Mouse (Mus musculus): ENCODE results near the gene Pptc7.

Pptc7 gene

GRCm38 (mm10) chr5:122267899-122268298 is 16.3 kb upstream of the Pptc7 start:
- DNase-seq (ENCODE audit: low read depth), result peak; percentile 90

- DNase-seq (ENCODE audit: low read depth), result no peak
Measured at GRCm38 (mm10) chr5:122268858-122269604, 15.1 kb upstream of the Pptc7 start.

GRCm38 (mm10) chr5:122272821-122273220 is 11.3 kb upstream of the Pptc7 start:
- no peak for DNase-seq (ENCODE audit: low read depth)

- DNase-seq (ENCODE audit: low read depth), result peak; percentile 79
Measured at GRCm38 (mm10) chr5:122274785-122275184, 9.4 kb upstream of the Pptc7 start.

DNA sequence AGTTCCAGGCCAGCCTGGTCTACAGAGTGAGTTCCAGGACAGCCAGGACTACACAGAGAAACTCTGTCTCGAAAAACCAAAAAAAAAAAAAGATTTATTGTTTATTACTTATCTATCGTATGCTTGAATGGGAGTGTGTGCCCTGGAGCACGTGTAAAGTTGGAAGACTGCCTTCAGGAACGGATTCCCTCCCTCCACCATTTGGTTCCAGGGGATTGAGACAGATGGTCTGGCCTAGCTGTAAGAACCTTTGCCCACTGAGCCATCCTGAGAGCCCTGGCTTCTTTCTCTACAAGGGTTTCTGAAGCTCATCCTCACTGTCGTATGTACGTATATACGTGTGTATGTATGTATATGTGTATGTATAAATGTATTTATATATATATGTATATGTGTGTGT is 5.2 kb upstream of the Pptc7 start:
- DNase-seq (ENCODE audit: low read depth), result no peak

GRCm38 (mm10) chr5:122279799-122280421 is 4.3 kb upstream of the Pptc7 start:
- no peak for DNase-seq (ENCODE audit: low read depth)

DNA sequence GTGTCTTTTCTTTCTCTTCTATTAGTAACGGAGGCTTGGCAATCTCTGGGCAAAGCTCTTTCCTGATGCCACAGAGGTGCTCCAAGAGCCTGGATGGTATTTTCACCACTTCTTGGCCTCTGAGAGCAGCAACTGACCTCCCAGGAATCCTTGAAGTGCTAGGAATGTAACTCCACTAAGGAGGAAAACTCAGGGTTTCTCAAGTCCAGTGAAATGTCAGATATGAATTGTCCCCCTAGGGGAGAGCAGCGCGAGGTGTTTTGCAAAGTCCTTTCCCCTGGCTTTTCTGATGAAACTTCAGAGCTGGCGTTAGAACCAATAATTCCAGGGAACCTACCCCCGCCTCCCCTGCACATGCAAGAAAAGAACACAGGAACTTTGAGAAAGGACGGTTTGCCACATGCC is 3.7 kb upstream of the Pptc7 start:
- DNase-seq (ENCODE audit: low read depth), result no peak

DNA sequence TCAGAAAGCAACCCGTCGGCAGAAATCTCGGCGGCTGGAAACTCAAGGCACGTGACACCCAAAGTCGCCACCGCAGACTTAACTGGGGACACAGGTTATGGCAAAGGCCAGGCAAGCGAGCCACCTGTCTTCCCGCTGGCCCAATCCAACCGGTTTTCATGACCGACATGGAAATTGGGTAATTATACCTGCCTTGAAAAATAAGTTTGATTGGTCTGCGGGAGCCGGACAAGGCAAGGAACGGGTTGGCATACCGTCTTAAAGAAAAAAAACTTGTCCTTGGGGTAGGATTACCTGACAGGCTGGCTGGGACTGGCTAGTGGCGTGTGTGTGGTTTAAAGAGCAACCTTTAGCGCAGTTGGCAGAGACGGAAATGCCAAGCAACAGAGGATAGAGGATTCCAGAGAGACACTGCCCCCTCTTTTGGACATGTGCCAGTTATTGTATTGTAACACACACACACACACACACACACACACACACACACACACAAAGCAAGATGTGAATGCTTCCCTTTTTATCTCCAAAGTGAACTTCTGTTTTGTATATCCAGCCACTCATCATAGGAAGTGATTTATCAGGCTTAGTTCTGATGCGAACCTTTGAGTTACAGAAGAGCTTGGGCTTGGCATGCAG is 3.2 kb upstream of the Pptc7 start:
- peak; percentile 44 for DNase-seq (ENCODE audit: low read depth)

DNA sequence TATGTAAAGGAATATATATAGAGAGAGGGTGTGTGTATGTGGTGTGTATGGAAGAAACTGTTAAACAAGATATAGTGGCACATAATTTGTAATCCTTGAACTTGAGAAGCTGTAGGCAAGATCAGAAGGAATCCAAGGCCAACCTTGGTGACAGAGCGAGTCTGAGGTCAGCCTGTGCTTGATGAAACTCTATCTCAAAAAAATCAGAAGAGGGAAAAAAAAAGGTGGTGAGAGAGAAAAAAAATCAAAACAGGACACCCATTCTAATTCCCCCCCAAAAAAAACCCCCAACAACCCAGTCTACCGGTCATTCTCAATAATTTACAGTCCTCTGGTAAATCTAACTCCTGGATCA is 360 bp upstream of the Pptc7 start:
- no peak for DNase-seq (ENCODE audit: low read depth)

DNA sequence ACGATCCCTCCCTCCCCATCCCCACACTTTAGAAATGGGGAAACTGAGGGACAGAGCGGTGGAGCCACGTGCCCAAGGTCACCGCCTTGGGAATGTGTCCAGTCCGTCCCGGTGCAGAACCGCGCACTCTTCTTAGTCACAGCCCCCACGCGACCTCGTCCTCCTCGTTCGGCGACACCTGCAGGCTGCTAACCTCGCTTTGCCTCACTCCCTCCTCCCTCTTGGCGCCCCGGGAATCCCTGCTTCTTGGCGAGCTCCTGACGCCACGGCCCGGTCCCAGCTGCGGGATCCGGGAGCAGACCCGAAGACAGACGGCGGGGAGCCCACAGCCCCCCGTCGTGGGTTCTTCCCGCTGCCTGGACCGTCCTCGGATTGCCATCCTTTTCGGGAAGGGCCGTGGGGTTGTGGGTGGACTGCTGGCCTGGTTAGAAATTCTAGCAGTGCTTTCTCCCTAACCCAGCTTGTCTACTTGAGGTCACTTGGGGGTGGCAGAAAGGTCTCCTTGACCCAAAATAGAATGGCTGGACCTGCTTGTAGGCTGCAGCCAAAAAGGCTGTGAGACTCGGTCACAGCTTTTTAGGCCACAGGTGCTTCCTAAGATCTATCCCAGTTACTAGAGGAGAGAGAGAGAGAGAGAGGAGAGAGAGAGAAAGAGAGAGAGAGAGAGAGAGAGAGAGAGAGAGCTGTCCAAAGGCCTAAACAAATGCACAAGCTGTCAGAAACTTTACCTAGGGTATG is 1.0 kb downstream of the Pptc7 start:
- DNase-seq (ENCODE audit: low read depth), result peak; percentile 43

GRCm38 (mm10) chr5:122285767-122286150 is 1.6 kb downstream of the Pptc7 start:
- peak; percentile 62 for DNase-seq (ENCODE audit: low read depth)

DNA sequence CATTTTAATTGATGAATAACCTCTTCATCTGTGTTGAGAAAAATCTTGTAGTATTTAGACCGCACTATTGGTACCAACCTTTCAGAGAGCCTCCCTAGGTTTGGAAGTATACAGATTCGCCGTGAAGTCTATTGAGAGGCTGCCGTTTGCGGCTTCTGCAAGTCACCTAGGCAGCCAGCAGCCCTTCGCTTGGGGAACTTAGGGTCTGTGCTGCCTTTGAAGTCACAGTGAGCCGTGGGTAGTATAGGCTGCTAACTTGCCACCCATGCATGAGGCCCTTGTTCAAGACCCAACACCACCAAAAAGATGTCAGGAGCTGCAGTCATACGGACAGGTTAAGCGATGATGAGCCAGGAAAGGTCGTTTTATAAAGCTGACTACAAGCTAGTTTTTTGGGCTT is 2.0 kb downstream of the Pptc7 start:
- no peak for DNase-seq (ENCODE audit: low read depth)

GRCm38 (mm10) chr5:122287026-122287425 is 2.9 kb downstream of the Pptc7 start:
- DNase-seq (ENCODE audit: low read depth), result peak; percentile 43

- DNase-seq (ENCODE audit: low read depth), result peak; percentile 89
Measured at GRCm38 (mm10) chr5:122288147-122288811, 4.1 kb downstream of the Pptc7 start.

DNA sequence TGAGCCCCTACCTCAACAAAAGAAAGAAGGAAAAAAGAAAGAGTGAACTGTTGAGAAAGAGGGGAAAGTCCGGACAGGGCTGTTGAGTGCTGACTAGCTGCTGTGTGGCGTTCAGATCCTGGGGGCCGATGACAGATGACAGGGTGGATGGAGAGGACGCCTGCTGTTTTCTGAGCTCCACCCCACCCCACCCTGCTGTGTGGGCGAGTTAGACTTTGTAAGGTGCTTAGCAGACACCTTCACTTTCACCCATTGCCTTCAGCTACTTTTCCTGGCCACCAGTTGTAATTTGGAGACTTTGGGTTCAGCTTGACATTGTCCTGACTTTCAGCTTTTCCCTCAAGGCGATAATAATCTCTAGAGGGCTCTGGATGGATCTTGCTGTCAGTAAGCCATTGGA is 7.0 kb downstream of the Pptc7 start:
- DNase-seq (ENCODE audit: low read depth), result peak; percentile 62

- peak; percentile 68 for DNase-seq (ENCODE audit: low read depth)
Measured at GRCm38 (mm10) chr5:122291553-122292339, 7.6 kb downstream of the Pptc7 start.

- DNase-seq (ENCODE audit: low read depth), result no peak
Measured at GRCm38 (mm10) chr5:122293131-122293530, 9.0 kb downstream of the Pptc7 start.

DNA sequence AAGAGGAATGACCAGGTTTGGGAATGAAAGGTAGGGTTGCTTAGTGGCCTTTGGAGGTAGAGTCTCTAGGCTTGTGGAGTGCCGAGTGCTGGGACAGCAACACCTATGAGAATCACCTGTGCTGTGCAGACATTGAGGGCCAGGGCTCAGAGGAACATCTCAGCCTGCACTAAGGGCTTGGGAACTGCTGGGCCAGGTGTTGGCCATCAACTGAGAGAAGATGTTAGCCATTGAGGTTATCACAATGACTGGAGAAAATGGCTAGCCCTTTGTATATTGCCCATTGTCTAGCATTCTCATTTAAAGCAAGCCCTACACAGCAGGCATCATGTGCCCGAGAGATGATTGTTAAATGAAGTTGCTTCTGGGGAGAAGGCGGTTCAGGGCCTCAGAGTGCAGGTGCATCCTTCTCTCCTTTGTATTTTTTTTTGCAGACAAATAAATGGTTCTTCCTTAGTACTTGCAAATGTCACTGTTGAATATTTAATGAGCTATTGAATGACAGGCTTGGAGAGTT is 10.1 kb downstream of the Pptc7 start:
- no peak for DNase-seq (ENCODE audit: low read depth)

DNA sequence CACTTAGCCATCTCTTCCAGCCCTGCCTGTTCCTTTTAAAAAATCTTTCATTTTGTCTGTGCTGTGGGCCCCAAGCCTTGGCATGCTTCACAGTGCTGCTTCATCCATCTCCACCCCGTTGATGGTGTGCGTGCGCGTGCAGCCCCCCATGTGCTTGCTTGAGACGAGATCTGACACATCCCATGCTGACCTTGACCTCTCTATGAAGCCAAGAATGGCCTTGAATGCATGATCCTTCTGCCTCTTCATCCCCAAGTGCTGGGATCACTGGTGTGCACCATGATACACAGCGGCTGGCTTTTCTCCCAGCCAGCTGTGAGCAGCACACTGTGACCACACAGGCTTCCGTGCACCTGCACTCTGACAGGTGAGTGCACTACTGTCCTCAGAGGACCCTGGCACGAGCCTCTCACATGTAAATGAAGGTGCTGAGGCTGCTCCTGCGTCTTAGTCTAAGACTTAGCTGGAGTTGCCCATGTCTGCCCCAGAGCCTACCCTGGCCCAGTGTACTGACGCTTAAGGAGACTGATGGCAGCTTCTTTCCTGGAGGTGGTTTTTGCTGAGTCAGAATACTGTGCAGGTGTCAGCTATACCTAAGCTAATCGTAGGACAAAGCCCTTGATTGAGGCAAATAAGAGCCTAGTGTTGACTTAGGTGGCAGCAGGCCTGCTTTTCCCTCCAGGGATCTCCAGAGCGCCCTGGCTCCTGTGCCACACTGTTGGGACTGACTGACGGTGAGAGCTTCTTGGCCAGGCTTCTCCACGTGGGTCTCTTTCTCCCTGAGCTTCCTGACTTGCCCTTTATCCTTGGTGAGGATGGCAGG is 11.2 kb downstream of the Pptc7 start:
- DNase-seq (ENCODE audit: low read depth), result no peak

DNA sequence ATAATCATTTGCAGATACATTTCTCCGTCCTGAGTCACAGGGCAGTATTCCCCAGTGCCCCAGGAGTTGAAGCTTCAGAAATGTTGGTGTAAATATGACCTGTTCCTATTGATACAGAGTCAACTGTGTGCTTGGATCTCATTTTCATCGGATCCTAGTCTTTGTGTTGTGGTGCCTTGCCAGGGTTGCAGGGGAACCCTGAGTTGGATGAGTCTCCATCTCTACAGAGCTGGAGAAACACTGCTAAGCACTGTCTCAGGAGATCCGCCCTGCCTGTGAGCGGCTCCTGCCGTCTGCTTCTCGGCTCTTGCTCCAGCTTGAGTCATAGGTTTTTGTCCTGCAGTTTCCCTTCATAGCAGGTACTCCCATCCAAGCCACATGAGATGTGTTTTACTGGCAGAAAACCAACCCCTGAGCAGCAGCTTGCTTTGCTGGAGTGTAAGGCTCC is 15.9 kb downstream of the Pptc7 start:
- no peak for DNase-seq (ENCODE audit: low read depth)
